Mouse (Mus musculus): ENCODE measurements around the gene Stat3.

- TF ChIP-seq CTCF (IDR thresholded peaks at IDR 0.05; ENCODE audit: extremely low read depth, insufficient read depth, insufficient read length, insufficient replicate concordance) (no peak), POLR2A (IDR thresholded peaks at IDR 0.05; ENCODE audit: low read depth, low read length) (no peak)
Measured at GRCm38 (mm10) chr11:100971455-100971854, 32.1 kb upstream of the Stat3 start.
